Mouse (Mus musculus) spleen, postnatal 36 days (tissue): ENCODE results near the gene Glmp.
"Not testable (repeated sequence)": the region's sequence is repeated elsewhere in the genome, so short reads cannot be mapped to it uniquely, and the experiment has no call there.

Experiments used
- DNase-seq, 2 experiments: peaks; one replicate each; pipeline ENCODE4 v3.0.0; 2022; ENCODE audit warnings: low spot score in 2 of 2, mixed read lengths in 1 of 2

The Glmp gene

DNA sequence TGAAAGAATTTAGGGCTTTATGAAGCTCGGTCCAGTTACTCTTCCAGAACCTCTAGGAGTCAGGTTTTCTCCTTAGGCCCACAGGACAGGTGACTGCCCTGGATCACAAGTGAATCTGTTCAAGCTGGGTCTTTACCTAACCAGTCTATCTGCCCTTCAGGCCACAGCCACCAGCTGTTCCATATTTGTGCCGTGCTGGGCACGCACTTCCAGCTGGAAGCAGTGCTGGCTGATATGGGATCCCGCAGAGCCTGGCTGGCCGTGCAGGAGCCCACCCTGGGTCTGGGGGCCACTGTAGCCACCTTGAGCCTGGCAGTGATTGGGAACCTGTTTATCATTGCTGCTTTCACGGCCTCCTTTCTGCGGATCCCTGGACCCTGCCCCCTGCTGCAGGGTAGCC, 51.8 kb downstream of the Glmp start:
- not testable (repeated sequence) for DNase-seq

DNA sequence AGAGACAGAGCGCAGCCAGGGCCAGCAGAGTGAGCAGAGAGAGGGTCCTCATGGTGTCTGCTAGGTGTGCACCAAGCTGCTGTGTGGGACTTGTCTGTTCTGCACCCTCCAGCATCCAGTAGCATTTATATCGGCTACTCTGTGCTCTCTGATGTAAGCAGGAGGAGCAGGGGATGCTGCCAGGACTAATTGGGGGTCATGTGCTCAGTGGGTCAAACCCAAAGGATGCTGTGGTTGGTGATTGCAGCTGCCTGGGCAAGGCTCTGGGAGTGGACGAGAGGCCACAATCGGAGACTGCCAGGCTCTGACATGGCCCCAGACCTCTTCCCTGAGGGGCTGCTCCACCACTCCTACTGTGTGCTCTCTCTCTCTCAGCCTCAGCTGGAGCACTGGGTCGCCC, 53.8 kb downstream of the Glmp start, which contains the start of gene Bglap2:
TSS of gene Bglap2 (minus strand) at position 101 of the 400 bp plus-strand sequence.
- not testable (repeated sequence) for DNase-seq
